Mouse (Mus musculus) cerebral cortex, adult 2 months (tissue): ENCODE results near the gene Cd52.

Source experiments
- WGBS: fragments of 180-500 bp; shearing (Covaris S2); methylation state at CpG from one replicate; pipeline ENCODE4 v1.1.7; 2018; 5-methylcytosine and 5-hydroxymethylcytosine counted together

Gene Cd52

GRCm38 (mm10) chr4:134052560-134052959, 42.3 kb downstream of the Cd52 start:
- WGBS = 22% methylated on average over 8 of the region's 8 CpGs

- 94% methylated on average over 5 of the region's 5 CpGs for WGBS
Observed at GRCm38 (mm10) chr4:134051912-134052311, 43.0 kb downstream of the Cd52 start.

GRCm38 (mm10) chr4:134047648-134048047, 47.2 kb downstream of the Cd52 start:
- 85% methylated on average over 5 of the region's 5 CpGs for WGBS

GRCm38 (mm10) chr4:134043041-134043440, 51.8 kb downstream of the Cd52 start:
- WGBS = 62% methylated on average over 2 of the region's 2 CpGs

- 49% methylated on average over 9 of the region's 9 CpGs for WGBS
Observed at GRCm38 (mm10) chr4:134041317-134042123, 53.4 kb downstream of the Cd52 start.

- WGBS = 3% methylated on average over 16 of the region's 16 CpGs
Observed at GRCm38 (mm10) chr4:134035953-134036352, 58.9 kb downstream of the Cd52 start.
